In genomic region chr2:118007539-118008427, GRCm38 (mm10) we compare ENCODE assay signal across 10 mouse cellular contexts.
A peak's percentile ranks its signal among the peaks of the same experiment; 100 is the strongest.
DNase-seq lines count a peak whose midpoint lies in the region; ATAC-seq and TF ChIP-seq lines count a peak whose summit lies in the region.
"Had no signal": no experiment of that assay in that cellular context is flagged by ENCODE, and none has a peak within 500 bp of the region (broad histone marks: within the 10 kb centered on the region; RNA-seq: fewer than 3 reads in every experiment).

No protein-coding gene starts in this region.

- H3K4me2 ChIP-seq in embryonic facial prominence, embryonic 14.5 days (ENCODE audit: low read depth, low read length): peak overlapping the region; percentile 11; the same call in 1 of the 2 replicates
- H3K4me2 ChIP-seq: hindbrain, embryonic 15.5 days had no signal

- H3K27me3 ChIP-seq in embryonic facial prominence, embryonic 14.5 days (replicated peaks; ENCODE audit: control insufficient read depth, insufficient read depth, low read length): no peaks in the 10 kb centered on the region
- H3K27me3 ChIP-seq: hindbrain, embryonic 15.5 days; Patski had no signal

- intact Hi-C loops in left cerebral cortex, postnatal 25 days (cut with DNase I): no loop called here
- intact Hi-C loops in left cerebral cortex, postnatal 36 days (cut with DNase I): no loop called here

- peak; percentile 5 to 24 for DNase-seq in left cerebral cortex, postnatal 25 days (ENCODE audit: low spot score in 2 of 2)
- no peak for DNase-seq in left cerebral cortex, postnatal 36 days (ENCODE audit: low spot score in 2 of 2)
- peak; percentile 61 for DNase-seq in embryonic facial prominence, embryonic 14.5 days (ENCODE audit: low spot score)
- DNase-seq in kidney, adult 11 months: peak; percentile 39
- peak; percentile 34 for DNase-seq in lung, adult 2 months
- peak; percentile 42 to 59 for DNase-seq in spleen, postnatal 36 days (ENCODE audit: low spot score in 2 of 2)
- DNase-seq in urinary bladder, postnatal 25 days (ENCODE audit: low spot score): no peak
- DNase-seq in gastrocnemius, postnatal 25 days: no peak

- peaks cover 9% of the 10 kb centered on the region; the same call in 1 of the 2 replicates for H3K4me1 ChIP-seq in embryonic facial prominence, embryonic 14.5 days (ENCODE audit: control insufficient read depth, insufficient read depth, low read length)
- H3K4me1 ChIP-seq in lung, adult 2 months (ENCODE audit: control insufficient read depth, insufficient read depth, low read length): peaks cover 7% of the 10 kb centered on the region
- H3K4me1 ChIP-seq: hindbrain, embryonic 15.5 days had no signal

- H3K27ac ChIP-seq in embryonic facial prominence, embryonic 14.5 days (replicated peaks; ENCODE audit: low read depth, low read length): no peak overlapping the region
- H3K27ac ChIP-seq: hindbrain, embryonic 15.5 days had no signal

- WGBS in embryonic facial prominence, embryonic 14.5 days: 32% methylated on average over 10 of the region's 10 CpGs
- WGBS in lung, adult 2 months: 22% methylated on average over 10 of the region's 10 CpGs

- no peak overlapping the region for H3K9ac ChIP-seq in embryonic facial prominence, embryonic 14.5 days (ENCODE audit: low read depth, low read length)
- H3K9ac ChIP-seq: hindbrain, embryonic 15.5 days had no signal

- TF ChIP-seq POLR2A in lung, adult 2 months (IDR thresholded peaks at IDR 0.05; ENCODE audit: borderline replicate concordance, extremely low read depth, low read depth, low read length): no peak

- no peaks in the 10 kb centered on the region for H3K36me3 ChIP-seq in embryonic facial prominence, embryonic 14.5 days (ENCODE audit: control insufficient read depth, insufficient read depth, low read length)
- H3K36me3 ChIP-seq: hindbrain, embryonic 15.5 days had no signal

- no peak for TF ChIP-seq CTCF in lung, adult 2 months (IDR thresholded peaks at IDR 0.05; ENCODE audit: insufficient read depth, low read length)

- H3K9me3 ChIP-seq in embryonic facial prominence, embryonic 14.5 days (ENCODE audit: control insufficient read depth, low read length): peaks cover 3% of the 10 kb centered on the region; the same call in 1 of the 2 replicates
- H3K9me3 ChIP-seq: hindbrain, embryonic 15.5 days had no signal

- ATAC-seq in embryonic facial prominence, embryonic 14.5 days (ENCODE audit: low read depth): peak; percentile 26; the same call in 1 of the 2 replicates
- ATAC-seq: Patski had no signal

- no peak overlapping the region for H3K4me3 ChIP-seq in embryonic facial prominence, embryonic 14.5 days (ENCODE audit: low read depth, low read length)
- no peak overlapping the region for H3K4me3 ChIP-seq in lung, adult 2 months (replicated peaks; ENCODE audit: extremely low read depth, low read depth, low read length)
- H3K4me3 ChIP-seq: hindbrain, embryonic 15.5 days had no signal

Comparison
In these comparisons a context has a peak if more than half of its experiments do, and no peak if none do; other contexts are left out.
1. DNase-seq: peak in left cerebral cortex, postnatal 25 days (2 of 2), embryonic facial prominence, embryonic 14.5 days (single experiment), kidney, adult 11 months (single experiment), lung, adult 2 months (single experiment) and spleen, postnatal 36 days (2 of 2); none in left cerebral cortex, postnatal 36 days (0 of 2), urinary bladder, postnatal 25 days (single experiment) and gastrocnemius, postnatal 25 days (single experiment).